Mouse (Mus musculus) cerebellum, postnatal 14 days (tissue): Measurements from ENCODE around the gene Mgat5b.

Experiments
- DNase-seq, 2 experiments: peaks; one replicate each; pipeline ENCODE4 v3.0.0; 2021; ENCODE audit warnings: mixed read lengths in 2 of 2

The Mgat5b gene

GRCm38 (mm10) chr11:117035661-117036336 is 117.1 kb downstream of the Mgat5b start:
- no peak for DNase-seq
